Mouse (Mus musculus) heart, postnatal 0 days (tissue): ENCODE results near the gene Dnal1. TPM values are rescaled to one million over a fixed set of nuclear protein-coding genes. Genes with fewer than 3 reads are reported as not detected.
A peak's percentile ranks its signal among the peaks of the same experiment; 100 is the strongest.

Experiments used
- ATAC-seq: fragments of 200-750 bp; cut with Nextera tagmentation; 2 replicates; pipeline ENCODE4 v1.8.0; 2017; ENCODE audit warnings: low read depth, moderate number of reproducible peaks, moderate library complexity; ENCODE audit not compliant: insufficient read depth
- DNase-seq: peaks from one replicate; pipeline ENCODE4 v3.0.0-alpha.2; 2016; ENCODE audit warnings: low spot score
- H3K27ac ChIP-seq: fragments of 300-500 bp; sonication (generic); 2 replicates; pipeline ENCODE4 v1.5.1; 2014; ENCODE audit warnings: low read depth, mild to moderate bottlenecking
- H3K27me3 ChIP-seq: fragments of 300-500 bp; sonication (generic); 2 replicates; pipeline ENCODE4 v1.6.1; 2014; ENCODE audit warnings: low read length, mixed read lengths; ENCODE audit not compliant: control insufficient read depth, insufficient read depth
- H3K36me3 ChIP-seq: fragments of 300-500 bp; sonication (generic); replicated peaks from 2 replicates; pipeline ENCODE4 v1.6.1; 2014; ENCODE audit warnings: low read length, mixed read lengths; ENCODE audit not compliant: control insufficient read depth, insufficient read depth
- H3K4me1 ChIP-seq: fragments of 300-500 bp; sonication (generic); 2 replicates; pipeline ENCODE4 v1.6.1; 2014; ENCODE audit warnings: antibody characterized with exemption; ENCODE audit not compliant: control insufficient read depth, insufficient read depth
- H3K4me2 ChIP-seq: fragments of 300-500 bp; sonication (generic); 2 replicates; pipeline ENCODE4 v1.6.1; 2014; ENCODE audit warnings: low read depth, mild to moderate bottlenecking, low read length, moderate library complexity
- H3K4me3 ChIP-seq: fragments of 300-500 bp; sonication (generic); 2 replicates; pipeline ENCODE4 v1.5.1; 2014; ENCODE audit warnings: low read depth, low read length
- H3K9ac ChIP-seq: fragments of 300-500 bp; sonication (generic); replicated peaks from 2 replicates; pipeline ENCODE4 v1.6.1; 2014; ENCODE audit warnings: low read depth, low read length, mixed read lengths
- H3K9me3 ChIP-seq: fragments of 300-500 bp; sonication (generic); replicated peaks from 2 replicates; pipeline ENCODE4 v1.6.1; 2016; ENCODE audit warnings: low read length; ENCODE audit not compliant: control insufficient read depth
- CTCF ChIP-seq: IDR thresholded peaks from 2 replicates; pipeline ENCODE4 v1.5.1; 2016; ENCODE audit warnings: antibody characterized with exemption, control low read depth, low read depth
- EP300 ChIP-seq: IDR thresholded peaks from 2 replicates; pipeline ENCODE4 v1.6.1; 2016; ENCODE audit warnings: antibody characterized with exemption, low read depth
- WGBS: fragments of 180-500 bp; shearing (Covaris S2); extraction: QIAGEN DNeasy Blood & Tissue Kit; methylation state at CpG from one replicate; pipeline ENCODE4 v1.1.7; 2014; 5-methylcytosine and 5-hydroxymethylcytosine counted together
- polyA plus RNA-seq: library from polyadenylated mRNA; unstranded; fragments of >200 nt; fragmentation: Nextera tagmentation; extraction: Ambion mirVana; gene quantifications from 2 replicates; pipeline ENCODE4 v1.2.1, GENCODE M21; 2015
- total RNA-seq: library from RNA; depleted of rRNA; stranded (reverse); fragments of >200 nt; gene quantifications from 2 replicates; pipeline ENCODE4 v1.2.3, GENCODE M21; 2014; ENCODE audit warnings: low replicate concordance

The Dnal1 gene
- total and polyA plus RNA-seq, 2 experiments from 2014 or later: 2.3 to 2.6 TPM

DNA sequence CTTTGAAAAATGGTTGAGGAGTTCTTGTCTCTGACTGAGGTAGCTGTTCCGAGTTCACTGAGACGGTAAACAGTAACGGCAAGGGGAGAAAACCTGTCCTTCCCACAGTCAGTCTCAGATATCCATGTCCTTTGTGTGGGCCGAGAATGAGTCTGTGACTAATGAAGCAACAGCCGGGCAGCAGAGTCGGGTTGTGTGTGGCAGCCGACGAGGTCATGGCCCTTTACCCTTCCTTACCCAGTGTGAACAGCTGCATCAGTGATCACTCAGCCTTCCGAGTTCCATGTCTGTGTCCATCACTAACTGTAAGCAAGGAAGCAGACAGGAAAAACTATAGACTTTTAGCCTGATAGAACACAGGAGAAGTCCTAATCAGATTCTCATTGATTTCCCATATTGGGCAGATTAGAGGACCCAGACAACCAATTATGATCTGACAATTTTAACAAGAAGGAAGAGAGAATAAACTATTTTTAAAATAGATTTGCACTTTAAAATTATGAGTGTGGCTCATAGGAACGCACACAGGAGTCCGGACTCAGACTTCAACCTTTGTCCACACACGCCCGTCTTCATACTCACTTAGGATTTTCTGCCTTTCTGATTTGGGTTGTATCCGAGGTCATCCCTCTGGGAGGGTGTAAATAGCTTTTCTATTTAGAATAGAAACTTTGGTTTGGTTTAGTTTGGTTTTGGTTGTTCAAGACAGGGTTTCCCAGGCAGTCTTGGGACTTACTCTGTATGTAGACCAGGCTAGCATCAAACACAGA, 28.3 kb downstream of the Dnal1 start:
- H3K9me3 ChIP-seq: no peaks in the 10 kb centered on the region
- DNase-seq: no peak
- no peaks in the 10 kb centered on the region for H3K27me3 ChIP-seq
- no peaks in the 10 kb centered on the region for H3K4me1 ChIP-seq
- 0 out of 2 replicates have a peak, but pooled peaks cover 5% of the 10 kb centered on the region for H3K36me3 ChIP-seq
- ATAC-seq: no peak
- H3K9ac ChIP-seq: no peak overlapping the region
- WGBS: 71% methylated on average over 14 of the region's 14 CpGs
- no peak overlapping the region for H3K4me3 ChIP-seq
- TF ChIP-seq CTCF (no peak), EP300 (no peak)
- H3K27ac ChIP-seq: no peak overlapping the region
- no peak overlapping the region for H3K4me2 ChIP-seq

DNA sequence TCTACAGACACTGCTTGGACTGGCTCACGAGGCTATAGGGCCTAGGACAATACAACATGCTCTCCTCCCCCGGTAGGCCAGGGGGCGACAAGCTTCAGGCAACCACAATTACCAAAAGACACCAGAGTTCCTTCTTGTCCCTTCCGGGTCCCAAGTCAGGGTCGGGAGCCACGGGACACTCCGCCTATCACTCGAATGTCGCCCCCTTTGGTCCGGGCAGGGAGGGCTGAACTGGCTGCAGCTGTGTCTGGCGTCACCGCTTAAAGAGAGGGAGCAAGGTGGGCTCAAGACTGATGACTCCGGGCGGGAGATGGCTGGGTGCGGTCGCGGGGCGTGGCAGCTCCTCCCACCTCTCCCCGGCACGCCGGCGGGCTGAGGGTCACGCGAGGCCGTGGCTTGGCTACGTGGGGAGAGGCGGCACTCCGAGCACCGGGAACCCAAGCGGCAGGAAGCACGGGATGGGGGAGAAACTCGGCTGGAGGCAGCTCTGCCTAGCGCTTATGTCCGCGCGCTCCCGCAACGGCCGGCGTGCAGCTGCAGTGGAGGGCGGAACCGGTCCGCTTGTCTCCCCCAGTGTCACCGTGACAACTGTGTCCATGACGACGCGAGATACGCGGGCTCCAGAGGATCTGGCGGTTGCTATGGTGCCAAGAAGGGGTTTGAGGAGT, 33.9 kb downstream of the Dnal1 start, which contains the start of gene Pnma1:
Gene Pnma1 (minus strand): TSS at position 536 of the 668 bp plus-strand sequence.
- ATAC-seq (peak; percentile 79), DNase-seq (peak; percentile 64)
- H3K4me1 ChIP-seq: peaks cover 13% of the 10 kb centered on the region; the same call in 1 of the 2 replicates
- peak within 1 kb of the TSS; percentile 84 for H3K4me2 ChIP-seq
- H3K9me3 ChIP-seq: no peaks in the 10 kb centered on the region
- H3K36me3 ChIP-seq: peaks cover 22% of the 10 kb centered on the region
- H3K9ac ChIP-seq: peak within 1 kb of the TSS; percentile 48; the same call in 1 of the 2 replicates
- H3K4me3 ChIP-seq: peak within 1 kb of the TSS; percentile 54
- WGBS: 1% methylated on average over 50 of the region's 50 CpGs
- no peak within 1 kb of the TSS for H3K27ac ChIP-seq
- H3K27me3 ChIP-seq: no peaks in the 10 kb centered on the region
- TF ChIP-seq CTCF (peak; percentile 61), EP300 (no peak)

DNA sequence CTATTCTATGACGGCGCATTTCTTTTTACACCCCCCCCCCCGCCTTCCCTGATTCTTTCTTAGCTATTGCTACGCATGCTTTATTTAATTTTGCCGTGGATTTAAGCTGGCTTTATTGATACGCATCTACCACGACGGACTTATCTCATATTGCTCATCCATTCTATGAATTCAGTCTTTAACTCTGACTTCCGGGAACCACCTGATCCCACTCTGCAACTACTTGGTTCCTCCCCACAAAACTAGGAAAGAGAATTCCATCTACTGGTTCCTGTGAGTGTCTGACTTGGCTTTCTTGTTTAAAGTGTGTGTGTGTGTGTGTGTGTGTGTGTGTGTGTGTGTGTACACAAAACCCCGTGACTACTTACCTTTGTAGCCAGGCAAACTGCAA, 34.5 kb downstream of the Dnal1 start:
- Histone ChIP-seq H3K36me3 (peaks cover 28% of the 10 kb centered on the region), H3K27ac (no peak overlapping the region), H3K9me3 (no peaks in the 10 kb centered on the region), H3K27me3 (no peaks in the 10 kb centered on the region), H3K4me3 (peak overlapping the region; percentile 54), H3K4me1 (peaks cover 13% of the 10 kb centered on the region; the same call in 1 of the 2 replicates), H3K4me2 (peak overlapping the region; percentile 84), H3K9ac (peak overlapping the region; percentile 48; the same call in 1 of the 2 replicates)
- no peak for ATAC-seq
- TF ChIP-seq EP300 (no peak), CTCF (no peak)
- no peak for DNase-seq
- WGBS: 21% methylated on average over 10 of the region's 10 CpGs

DNA sequence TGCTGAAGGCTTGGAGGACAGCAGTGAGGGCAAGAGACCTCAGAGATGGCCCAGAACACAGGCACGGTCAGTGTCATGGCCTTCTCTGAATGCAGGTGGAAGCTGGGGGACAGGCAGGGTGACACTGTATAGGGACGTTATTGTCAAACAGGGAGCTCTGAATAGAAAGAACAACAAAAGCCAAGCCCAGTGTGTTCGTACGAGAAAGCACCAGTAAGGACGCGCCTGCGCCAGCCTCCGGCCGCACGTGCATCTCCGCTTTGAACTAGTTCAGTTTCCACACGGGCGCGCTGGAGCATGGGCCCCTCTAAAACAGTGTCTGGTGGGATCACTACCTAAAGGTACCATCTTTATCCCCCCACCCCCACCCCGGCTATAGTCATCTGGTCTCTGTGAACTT, 35.8 kb downstream of the Dnal1 start:
- H3K27ac ChIP-seq: no peak overlapping the region

DNA sequence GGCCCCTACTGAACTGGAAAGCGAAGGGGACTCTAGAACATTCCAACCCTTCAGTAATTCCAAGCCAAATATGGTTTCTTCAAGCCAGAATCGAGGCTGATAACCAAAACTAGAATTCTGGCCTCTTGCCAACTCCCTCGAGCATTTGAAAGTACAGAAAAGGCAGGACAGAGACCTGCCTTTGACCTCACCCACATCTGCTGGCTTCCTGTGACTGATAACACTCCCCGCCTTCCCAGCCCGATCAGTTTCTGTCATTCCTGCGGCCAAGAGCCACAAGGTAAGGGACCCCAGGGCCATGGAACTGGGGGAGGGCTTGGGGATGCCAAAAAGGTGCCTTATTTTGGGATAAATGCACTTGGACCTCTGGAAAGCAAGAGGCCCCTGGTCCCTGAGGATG, 36.8 kb downstream of the Dnal1 start:
- no peak overlapping the region for H3K4me2 ChIP-seq
- H3K36me3 ChIP-seq: peaks cover 30% of the 10 kb centered on the region
- H3K27ac ChIP-seq: 0 out of 2 replicates have a peak overlapping the region, but pooled peaks have one; percentile 30
- H3K4me3 ChIP-seq: no peak overlapping the region
- DNase-seq (no peak), ATAC-seq (no peak)
- TF ChIP-seq EP300 (no peak), CTCF (no peak)
- peaks cover 19% of the 10 kb centered on the region; the same call in 1 of the 2 replicates for H3K4me1 ChIP-seq
- 0 out of 2 replicates have a peak overlapping the region, but pooled peaks have one; percentile 9 for H3K9ac ChIP-seq
- no peaks in the 10 kb centered on the region for H3K27me3 ChIP-seq
- 19% methylated on average over 6 of the region's 6 CpGs for WGBS
- H3K9me3 ChIP-seq: no peaks in the 10 kb centered on the region

More for the DNA sequence above, 35.8 kb downstream of the Dnal1 start:
- Histone ChIP-seq H3K4me3 (no peak overlapping the region), H3K4me1 (peaks cover 16% of the 10 kb centered on the region; the same call in 1 of the 2 replicates), H3K9ac (no peak overlapping the region), H3K9me3 (no peaks in the 10 kb centered on the region), H3K4me2 (no peak overlapping the region), H3K27me3 (no peaks in the 10 kb centered on the region), H3K36me3 (peaks cover 29% of the 10 kb centered on the region)
- TF ChIP-seq CTCF (no peak), EP300 (no peak)
- no peak for DNase-seq
- 92% methylated on average over 15 of the region's 15 CpGs for WGBS
- ATAC-seq: no peak
